Mouse (Mus musculus) brown adipose tissue, adult 24 weeks (tissue): ENCODE measurements at regions not wholly inside any gene's neighbourhood (a gene's known extent, or its start where the extent isn't known, plus 50 kb on each side); places are given as distances from the start of the nearest gene placed in this dataset.

Experiments
- H3K27ac ChIP-seq: fragments of 200-500 bp; replicated peaks from 2 replicates; pipeline ENCODE4 v1.5.1; 2012; ENCODE audit warnings: low read depth, mild to moderate bottlenecking, low read length
- H3K4me1 ChIP-seq: fragments of 200-500 bp; 2 replicates; pipeline ENCODE4 v1.6.1; 2012; ENCODE audit warnings: low read length, mixed read lengths; ENCODE audit not compliant: control insufficient read depth, insufficient read depth, insufficient read length
- H3K4me3 ChIP-seq: fragments of 200-500 bp; 2 replicates; pipeline ENCODE4 v1.5.1; 2012; ENCODE audit warnings: low read depth, mild to moderate bottlenecking, low read length, moderate library complexity; ENCODE audit not compliant: insufficient read depth

DNA sequence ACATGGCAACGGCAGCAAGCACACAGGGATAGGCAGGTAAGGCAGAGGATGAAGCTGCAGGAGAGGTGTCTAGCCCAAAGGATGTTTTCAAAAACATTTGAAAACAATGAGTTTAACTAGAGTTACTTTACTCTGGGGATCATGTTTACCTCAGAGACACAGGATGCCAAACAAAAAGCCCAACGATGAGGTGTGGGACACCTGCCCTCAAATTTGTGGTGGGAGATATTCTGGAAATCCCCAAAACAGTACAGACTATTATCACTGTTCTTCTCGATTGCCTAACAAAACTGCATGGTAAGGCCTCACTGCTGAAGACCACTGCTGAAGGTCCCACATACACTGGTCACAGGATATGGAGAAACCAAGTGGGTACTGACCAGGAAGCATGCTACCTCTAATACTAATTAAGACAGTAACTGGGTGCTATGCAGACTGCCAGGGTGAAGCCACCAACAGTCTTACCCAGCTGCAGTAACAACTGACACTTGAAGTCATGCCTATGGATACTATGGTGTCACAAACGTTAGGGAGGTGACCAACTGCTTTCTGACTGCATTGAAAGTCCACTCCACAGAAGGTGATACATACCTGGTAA is 197.1 kb upstream of the Mkln1 start:
- H3K27ac ChIP-seq = no peak overlapping the region
- H3K4me3 ChIP-seq = no peak overlapping the region
- H3K4me1 ChIP-seq = peaks cover 45% of the 10 kb centered on the region

DNA sequence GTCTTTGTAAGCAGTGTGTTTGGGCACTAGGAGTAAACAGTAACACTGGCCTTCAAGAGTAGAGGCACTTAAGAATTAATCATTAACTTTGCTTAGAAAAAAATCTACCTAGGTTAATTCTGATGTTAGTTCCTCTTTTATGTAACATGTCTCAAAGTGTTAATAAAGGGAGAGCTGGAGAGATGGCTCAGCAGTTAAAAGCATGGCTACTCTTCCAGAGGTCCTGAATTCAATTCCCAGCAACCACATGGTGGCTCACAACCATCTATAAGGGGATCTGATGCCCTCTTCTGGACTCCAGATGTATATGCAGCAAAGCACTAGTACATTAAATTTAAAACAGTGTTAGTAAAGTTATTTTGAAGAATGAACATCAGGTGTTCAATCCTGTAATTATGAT is 195.9 kb upstream of the Mkln1 start:
- H3K4me1 ChIP-seq = peaks cover 45% of the 10 kb centered on the region
- H3K27ac ChIP-seq = no peak overlapping the region
- no peak overlapping the region for H3K4me3 ChIP-seq

DNA sequence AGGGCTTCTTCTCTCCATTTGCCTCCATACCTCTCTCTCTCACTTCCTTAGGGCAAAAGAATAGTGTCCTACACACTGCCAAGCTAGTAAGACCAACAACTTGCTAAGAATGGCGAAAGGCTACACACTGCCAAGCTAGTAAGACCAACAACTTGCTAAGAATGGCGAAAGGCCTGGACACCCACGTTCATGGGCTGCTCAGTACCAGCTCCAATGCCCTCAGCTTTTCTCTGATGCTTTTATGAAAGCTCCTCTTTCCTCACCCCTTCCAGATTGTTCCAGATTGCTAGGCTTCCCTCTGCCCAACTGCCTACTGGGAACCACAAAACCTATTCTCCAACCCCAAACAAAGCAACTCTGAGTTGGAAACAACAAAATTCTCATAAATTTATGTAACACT is 194.1 kb upstream of the Mkln1 start:
- Histone ChIP-seq H3K4me1 (peaks cover 36% of the 10 kb centered on the region), H3K27ac (no peak overlapping the region), H3K4me3 (no peak overlapping the region)

DNA sequence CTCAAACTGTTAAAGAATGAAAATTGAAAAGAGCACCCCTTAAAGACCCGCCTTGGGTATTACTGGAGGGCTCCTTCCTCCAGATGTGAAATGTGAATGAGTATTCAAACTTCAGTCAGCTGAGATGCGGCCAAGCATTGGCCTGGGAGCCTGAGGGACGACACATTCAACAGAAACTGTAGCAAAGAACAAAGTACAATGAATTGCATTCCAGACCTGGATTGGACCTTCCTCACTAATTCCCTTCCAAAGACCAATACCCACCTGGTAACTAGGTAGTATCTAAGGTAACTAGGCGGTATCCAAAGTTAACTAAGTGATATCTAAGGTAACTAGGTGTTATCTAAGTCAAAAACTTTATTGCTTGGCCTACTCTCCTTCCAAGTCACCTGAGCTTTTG is 193.7 kb upstream of the Mkln1 start:
- Histone ChIP-seq H3K4me3 (no peak overlapping the region), H3K4me1 (peaks cover 37% of the 10 kb centered on the region), H3K27ac (no peak overlapping the region)

DNA sequence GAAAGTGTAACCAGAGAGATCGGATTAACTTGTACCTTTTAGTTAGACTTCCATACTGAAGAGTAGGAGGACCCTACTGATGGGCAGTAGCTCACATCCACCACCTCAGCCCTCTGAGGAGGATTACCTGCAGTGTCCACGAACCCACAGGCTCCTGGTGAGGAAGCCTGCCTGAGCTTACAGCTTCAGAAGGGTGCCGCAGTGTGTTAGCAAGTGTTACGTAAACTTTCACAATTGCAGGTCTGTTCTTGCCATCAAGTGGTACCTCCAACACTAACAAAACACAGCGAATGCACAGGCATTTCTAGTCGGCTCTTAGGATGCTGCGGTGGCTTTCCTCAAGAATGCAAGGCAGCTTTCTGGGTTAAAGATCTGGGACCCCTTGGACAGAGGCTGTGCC is 192.4 kb upstream of the Mkln1 start:
- Histone ChIP-seq H3K4me3 (no peak overlapping the region), H3K27ac (0 out of 2 replicates have a peak overlapping the region, but pooled peaks have one; percentile 0), H3K4me1 (peaks cover 40% of the 10 kb centered on the region)

DNA sequence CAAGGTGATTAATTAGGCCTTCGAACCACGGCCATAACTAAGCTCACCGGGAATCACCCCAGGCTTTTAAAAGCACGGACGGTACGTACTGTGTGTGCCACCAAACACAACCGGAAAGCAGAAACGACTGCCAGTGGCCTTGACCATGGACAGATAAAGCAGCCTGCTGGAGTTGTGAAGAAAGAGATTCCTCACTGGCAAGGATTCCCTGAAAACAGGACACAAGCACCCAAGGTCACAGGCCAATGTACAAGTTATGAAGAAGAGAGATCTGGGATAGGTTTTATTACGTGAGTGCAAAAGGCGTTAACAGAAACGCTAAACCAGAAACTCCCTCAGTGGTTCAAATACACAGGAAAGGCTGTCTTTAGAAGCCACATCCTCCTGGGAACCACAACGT is 191.3 kb upstream of the Mkln1 start:
- no peak overlapping the region for H3K4me3 ChIP-seq
- peaks cover 36% of the 10 kb centered on the region for H3K4me1 ChIP-seq
- peak overlapping the region; percentile 54 for H3K27ac ChIP-seq

DNA sequence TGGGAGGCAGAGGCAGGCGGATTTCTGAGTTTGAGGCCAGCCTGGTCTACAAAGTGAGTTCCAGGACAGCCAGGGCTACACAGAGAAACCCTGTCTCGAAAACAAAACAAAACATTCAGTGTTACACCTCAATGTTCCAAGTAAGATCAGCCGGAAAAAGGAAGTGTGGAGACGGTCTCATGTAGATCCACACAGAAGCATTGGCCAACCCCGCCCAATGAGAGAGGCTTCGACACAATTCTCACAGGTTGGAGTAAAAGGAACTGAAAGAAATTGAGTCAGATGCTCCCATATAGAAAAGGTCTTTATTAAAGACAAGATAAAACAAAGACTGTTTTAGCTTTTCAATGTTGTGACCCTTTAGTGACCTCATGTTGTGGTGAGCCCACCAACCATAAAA is 190.3 kb upstream of the Mkln1 start:
- H3K4me1 ChIP-seq = peaks cover 42% of the 10 kb centered on the region
- no peak overlapping the region for H3K4me3 ChIP-seq
- H3K27ac ChIP-seq = peak overlapping the region; percentile 54; the same call in 1 of the 2 replicates

DNA sequence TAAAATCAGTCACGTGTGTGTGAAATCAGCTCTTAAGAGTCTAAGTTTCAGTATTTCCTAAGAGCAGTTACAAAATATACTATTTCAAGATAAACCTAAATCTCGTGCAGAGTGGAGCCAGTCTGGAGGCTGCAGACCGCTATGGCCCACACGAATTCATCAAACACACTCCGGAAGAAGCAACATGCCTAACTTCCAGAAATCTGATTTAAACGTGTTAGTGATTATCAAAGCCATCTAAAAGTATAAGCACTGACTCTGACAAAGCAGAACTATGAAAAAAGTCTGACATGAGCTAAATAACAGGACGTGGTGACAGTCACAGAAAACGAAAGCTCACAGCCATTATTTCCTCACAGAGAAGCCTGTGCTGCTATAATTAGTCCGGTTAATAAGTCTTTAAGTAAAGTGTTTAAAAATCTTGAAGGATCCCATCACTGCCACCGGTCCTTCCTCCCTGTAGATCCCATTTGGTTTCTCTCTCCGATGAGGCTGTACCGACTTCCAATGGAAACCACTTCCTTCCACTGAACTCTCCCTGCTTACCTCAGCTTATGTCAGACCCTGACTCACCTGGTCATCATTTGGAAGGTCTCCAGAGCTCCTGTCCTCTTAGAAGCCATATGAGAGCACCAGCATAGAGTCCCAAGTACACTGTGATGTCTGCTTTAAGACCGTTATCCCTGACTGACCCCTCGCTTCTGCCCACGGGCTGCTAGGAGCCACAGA is 189.0 kb upstream of the Mkln1 start:
- H3K27ac ChIP-seq = no peak overlapping the region
- peaks cover 38% of the 10 kb centered on the region for H3K4me1 ChIP-seq
- 0 out of 2 replicates have a peak overlapping the region, but pooled peaks have one; percentile 1 for H3K4me3 ChIP-seq

DNA sequence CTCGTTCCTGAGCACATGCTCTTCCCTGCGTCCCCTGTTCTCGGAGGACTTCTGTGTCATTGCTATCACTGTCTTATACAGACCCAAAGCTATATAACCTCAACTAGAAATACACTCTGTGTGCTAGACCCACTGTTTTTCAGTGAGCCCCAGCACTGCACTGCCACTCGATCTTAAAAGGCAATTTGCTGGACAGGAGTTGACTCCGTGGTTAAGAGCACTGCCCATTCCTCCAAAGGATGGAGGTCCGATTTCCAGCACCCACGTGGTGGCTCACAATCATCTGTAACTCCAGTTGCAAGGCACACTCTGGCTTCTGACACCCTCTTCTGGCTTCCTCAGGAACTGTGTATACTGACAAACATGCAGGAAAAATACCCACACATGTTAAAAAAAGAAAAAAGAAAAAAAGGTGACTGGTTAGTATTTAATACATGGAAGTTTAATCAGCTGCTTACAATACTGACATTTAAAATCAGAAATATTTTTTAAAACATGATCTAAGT is 188.3 kb upstream of the Mkln1 start:
- no peak overlapping the region; the same call in 1 of the 2 replicates for H3K27ac ChIP-seq

DNA sequence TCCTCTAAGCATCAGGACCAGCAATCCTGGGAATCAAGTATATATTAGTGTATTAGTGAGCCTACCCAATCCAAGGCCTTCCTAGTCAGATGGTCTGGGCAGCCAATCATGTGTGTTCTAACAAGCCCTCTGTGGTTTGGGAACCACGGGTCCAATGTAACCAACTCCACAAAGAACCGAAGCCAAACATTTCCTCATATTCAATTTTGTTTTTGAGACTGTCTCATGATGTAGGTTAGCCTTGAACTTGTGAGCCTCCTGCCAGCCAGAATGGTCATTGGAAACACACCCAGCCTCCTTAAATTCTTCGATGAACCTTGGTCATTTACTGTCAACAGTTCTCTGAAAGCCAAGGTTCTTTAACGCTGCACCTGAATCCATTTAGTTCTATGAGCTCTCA is 187.4 kb upstream of the Mkln1 start:
- H3K4me1 ChIP-seq = peaks cover 30% of the 10 kb centered on the region
- H3K27ac ChIP-seq = no peak overlapping the region
- no peak overlapping the region for H3K4me3 ChIP-seq

More for the DNA sequence above, 188.3 kb upstream of the Mkln1 start:
- H3K4me1 ChIP-seq = peaks cover 35% of the 10 kb centered on the region
- H3K4me3 ChIP-seq = no peak overlapping the region

DNA sequence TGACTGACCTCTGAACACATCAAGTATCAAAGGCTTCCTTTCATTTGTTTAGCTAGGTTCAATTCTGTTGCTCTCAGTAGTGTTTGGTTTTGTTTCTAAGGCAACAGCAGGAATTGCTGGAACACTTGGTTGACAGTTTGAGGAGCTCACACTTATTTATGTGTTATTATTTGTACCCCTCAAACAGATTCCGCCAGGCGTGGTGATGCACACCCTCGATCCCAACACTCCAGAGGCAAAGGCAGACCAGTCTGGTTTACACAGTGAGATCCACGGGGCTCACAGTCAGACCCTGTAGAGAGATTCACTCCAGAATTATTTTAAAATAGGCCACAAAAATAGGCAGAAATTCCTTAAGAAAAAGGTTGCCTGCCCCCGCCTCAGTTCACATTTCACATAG is 186.9 kb upstream of the Mkln1 start:
- Histone ChIP-seq H3K4me1 (peaks cover 26% of the 10 kb centered on the region), H3K27ac (no peak overlapping the region), H3K4me3 (no peak overlapping the region)

DNA sequence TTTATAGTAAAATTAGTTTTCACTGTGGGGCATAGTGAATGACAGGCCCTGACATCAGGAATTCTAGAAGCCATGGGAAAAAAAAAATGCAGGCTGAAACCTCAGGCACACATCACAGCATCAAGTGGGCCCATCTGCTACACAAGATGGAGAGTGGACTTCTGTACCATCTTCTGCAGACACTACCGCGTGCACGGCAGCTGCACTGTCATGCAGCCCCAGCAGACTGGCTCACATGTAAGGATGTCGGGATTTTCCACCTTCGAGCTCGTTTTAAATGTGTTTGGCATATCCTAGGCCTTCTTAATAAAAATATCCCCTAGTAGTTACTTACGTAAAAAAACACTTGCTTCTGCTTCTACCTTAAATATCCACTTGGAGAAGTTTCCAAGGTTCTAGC is 186.5 kb upstream of the Mkln1 start:
- H3K4me3 ChIP-seq = no peak overlapping the region
- H3K4me1 ChIP-seq = peaks cover 26% of the 10 kb centered on the region
- no peak overlapping the region for H3K27ac ChIP-seq

DNA sequence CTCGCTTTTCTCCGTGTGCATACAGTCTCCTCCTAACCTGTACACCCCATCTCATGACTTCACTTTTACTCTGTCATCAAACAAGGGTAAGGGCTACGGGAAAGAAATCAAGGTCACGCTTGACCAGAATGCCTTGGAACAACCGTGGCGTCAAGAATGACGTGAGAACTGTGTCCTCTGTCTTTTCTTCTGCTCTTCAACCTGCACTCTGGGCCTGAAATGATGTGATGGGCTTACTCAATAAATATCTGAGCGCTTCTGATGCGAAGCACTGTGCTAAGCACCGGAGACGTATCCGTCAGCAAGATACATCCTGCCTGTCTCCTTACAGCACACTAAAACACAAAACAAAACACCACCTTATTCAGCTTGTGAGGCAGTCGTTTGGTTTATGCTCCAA is 185.8 kb upstream of the Mkln1 start:
- H3K4me3 ChIP-seq = no peak overlapping the region
- H3K4me1 ChIP-seq = peaks cover 23% of the 10 kb centered on the region
- no peak overlapping the region for H3K27ac ChIP-seq

DNA sequence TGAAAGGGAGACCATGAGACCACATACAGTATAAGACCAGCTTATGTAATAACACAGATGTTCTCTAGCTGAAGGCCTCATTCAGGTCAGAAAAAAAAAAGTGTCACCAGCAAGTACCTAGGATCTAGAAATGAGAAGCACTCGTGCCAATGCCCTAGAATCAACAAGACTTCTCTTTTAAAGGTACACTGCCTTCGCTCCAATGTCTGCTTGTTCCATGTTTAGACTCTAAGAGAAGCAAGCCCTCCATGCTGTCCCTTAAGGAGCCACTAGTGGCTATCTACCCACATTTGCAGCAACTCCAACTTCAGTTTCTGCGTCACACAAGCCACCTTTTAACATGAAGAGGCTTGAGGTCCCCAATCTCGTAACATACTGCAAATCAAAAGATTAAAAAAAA is 185.4 kb upstream of the Mkln1 start:
- H3K4me3 ChIP-seq = no peak overlapping the region
- H3K4me1 ChIP-seq = peaks cover 20% of the 10 kb centered on the region
- H3K27ac ChIP-seq = no peak overlapping the region

DNA sequence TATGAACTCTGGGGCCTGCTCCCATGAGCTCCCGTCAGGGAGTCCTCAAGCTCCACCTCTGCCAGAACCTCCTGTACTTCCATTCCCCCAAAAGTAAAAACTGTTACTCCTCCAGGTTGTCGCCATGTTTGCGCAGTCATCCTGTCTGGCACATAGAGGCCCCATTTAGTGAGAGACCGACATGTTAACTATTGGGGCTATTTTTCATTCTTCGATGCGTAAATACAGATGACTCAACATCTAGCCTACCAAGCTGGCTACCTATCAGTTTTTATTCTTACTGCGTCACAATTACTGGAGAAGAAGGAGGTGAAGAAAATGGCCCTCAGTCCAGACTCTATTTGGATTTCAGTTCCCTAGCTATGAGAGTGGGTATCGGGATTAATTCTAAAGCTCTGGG is 182.9 kb upstream of the Mkln1 start:
- Histone ChIP-seq H3K27ac (peak overlapping the region; percentile 46), H3K4me3 (peak overlapping the region; percentile 90), H3K4me1 (peaks cover 13% of the 10 kb centered on the region)
